Mouse (Mus musculus): ENCODE results near the gene Jarid2. TPM values are rescaled to one million over a fixed set of nuclear protein-coding genes. Genes with fewer than 3 reads are reported as not detected.

The Jarid2 gene
- polyA plus RNA-seq, 1 experiment: 0.74 TPM

- H3K4me1 ChIP-seq (ENCODE audit: control insufficient read depth): peaks cover 5% of the 10 kb centered on the region
- H3K36me3 ChIP-seq (ENCODE audit: control insufficient read depth): no peaks in the 10 kb centered on the region
- H3K27me3 ChIP-seq (ENCODE audit: control insufficient read depth): no peaks in the 10 kb centered on the region
- no peaks in the 10 kb centered on the region for H3K9me3 ChIP-seq (ENCODE audit: control insufficient read depth, low read length)
- no peak overlapping the region for H3K4me3 ChIP-seq (replicated peaks)
- TF ChIP-seq TAL1 (IDR thresholded peaks at IDR 0.05; ENCODE audit: low read length): no peak
These were observed 60.7 kb downstream of the Jarid2 start for GRCm38 (mm10) chr13:44789982-44790381.

DNA sequence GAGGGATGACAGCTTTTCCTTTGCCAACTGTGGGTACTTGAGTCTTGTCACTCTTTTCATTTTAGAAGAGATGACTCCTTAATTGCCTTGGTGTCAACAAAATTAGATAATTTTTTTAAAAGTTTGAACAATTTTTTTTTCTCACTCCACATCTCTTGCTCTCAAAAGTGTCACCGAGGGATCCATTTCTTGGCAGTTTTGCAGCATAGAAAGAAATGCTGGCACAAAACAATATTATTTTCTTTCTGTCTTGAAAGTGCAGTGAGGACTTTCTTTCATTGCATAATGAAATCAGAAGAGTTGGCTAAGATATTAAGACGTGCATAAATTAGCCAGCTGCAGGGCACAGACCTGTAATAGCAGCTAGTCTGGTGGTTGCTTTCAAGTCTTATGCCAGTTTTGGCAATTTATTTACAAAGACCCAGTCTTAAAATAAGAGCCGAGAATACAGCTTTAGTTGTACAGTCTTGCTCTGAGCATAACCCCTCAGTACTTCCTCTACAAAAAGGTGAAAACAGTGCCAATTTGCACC lies 63.2 kb downstream of the Jarid2 start:
- Histone ChIP-seq H3K36me3 (ENCODE audit: control insufficient read depth) (no peaks in the 10 kb centered on the region), H3K27me3 (ENCODE audit: control insufficient read depth) (no peaks in the 10 kb centered on the region), H3K4me1 (ENCODE audit: control insufficient read depth) (peaks cover 7% of the 10 kb centered on the region), H3K4me3 (replicated peaks) (no peak overlapping the region), H3K9me3 (ENCODE audit: control insufficient read depth, low read length) (no peaks in the 10 kb centered on the region)
- TF ChIP-seq GATA1 (IDR thresholded peaks at IDR 0.05; ENCODE audit: low read length) (no peak), TAL1 (IDR thresholded peaks at IDR 0.05; ENCODE audit: low read length) (no peak)

- H3K9me3 ChIP-seq (ENCODE audit: control insufficient read depth, low read length): no peaks in the 10 kb centered on the region
- H3K27me3 ChIP-seq (ENCODE audit: control insufficient read depth): no peaks in the 10 kb centered on the region
- H3K36me3 ChIP-seq (ENCODE audit: control insufficient read depth): no peaks in the 10 kb centered on the region
- no peak overlapping the region for H3K4me3 ChIP-seq (replicated peaks)
- peaks cover 7% of the 10 kb centered on the region for H3K4me1 ChIP-seq (ENCODE audit: control insufficient read depth)
- no peak for TF ChIP-seq GATA1 (IDR thresholded peaks at IDR 0.05; ENCODE audit: low read length)
- TF ChIP-seq TAL1 (IDR thresholded peaks at IDR 0.05; ENCODE audit: low read length): no peak
These were observed 66.6 kb downstream of the Jarid2 start for GRCm38 (mm10) chr13:44795891-44796290.

DNA sequence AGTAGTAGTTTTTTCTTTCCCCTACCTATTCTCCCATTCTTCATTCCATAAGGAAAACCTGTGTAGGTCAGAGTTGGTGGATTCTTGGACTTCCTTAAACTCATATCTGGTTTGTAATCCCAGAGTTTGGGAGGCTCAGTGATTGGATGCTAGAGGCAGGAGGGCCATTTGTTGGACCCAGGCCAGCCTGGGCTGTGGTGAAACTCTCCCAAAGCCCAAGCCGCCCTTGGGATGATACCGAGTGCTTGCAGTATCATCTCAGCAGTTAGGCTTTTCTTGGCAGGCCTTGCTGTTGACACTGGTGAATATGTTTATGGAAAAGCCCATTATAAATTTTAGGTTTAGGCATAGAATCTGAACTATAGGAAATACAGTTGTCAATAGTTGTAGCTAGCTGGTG lies 67.5 kb downstream of the Jarid2 start:
- Histone ChIP-seq H3K36me3 (ENCODE audit: control insufficient read depth) (no peaks in the 10 kb centered on the region), H3K4me1 (ENCODE audit: control insufficient read depth) (peaks cover 7% of the 10 kb centered on the region), H3K4me3 (replicated peaks) (no peak overlapping the region), H3K9me3 (ENCODE audit: control insufficient read depth, low read length) (no peaks in the 10 kb centered on the region), H3K27me3 (ENCODE audit: control insufficient read depth) (no peaks in the 10 kb centered on the region)
- TF ChIP-seq GATA1 (IDR thresholded peaks at IDR 0.05; ENCODE audit: low read length): no peak
- no peak for TF ChIP-seq TAL1 (IDR thresholded peaks at IDR 0.05; ENCODE audit: low read length)

GRCm38 (mm10) chr13:44798280-44798679 lies 69.0 kb downstream of the Jarid2 start:
- no peaks in the 10 kb centered on the region for H3K9me3 ChIP-seq (ENCODE audit: control insufficient read depth, low read length)
- H3K36me3 ChIP-seq (ENCODE audit: control insufficient read depth): no peaks in the 10 kb centered on the region
- H3K27me3 ChIP-seq (ENCODE audit: control insufficient read depth): no peaks in the 10 kb centered on the region
- peaks cover 7% of the 10 kb centered on the region for H3K4me1 ChIP-seq (ENCODE audit: control insufficient read depth)
- no peak overlapping the region for H3K4me3 ChIP-seq (replicated peaks)
- no peak for TF ChIP-seq GATA1 (IDR thresholded peaks at IDR 0.05; ENCODE audit: low read length)
- no peak for TF ChIP-seq TAL1 (IDR thresholded peaks at IDR 0.05; ENCODE audit: low read length)

GRCm38 (mm10) chr13:44799166-44799565 lies 69.9 kb downstream of the Jarid2 start:
- Histone ChIP-seq H3K9me3 (ENCODE audit: control insufficient read depth, low read length) (no peaks in the 10 kb centered on the region), H3K27me3 (ENCODE audit: control insufficient read depth) (no peaks in the 10 kb centered on the region), H3K4me1 (ENCODE audit: control insufficient read depth) (peaks cover 7% of the 10 kb centered on the region), H3K4me3 (replicated peaks) (no peak overlapping the region), H3K36me3 (ENCODE audit: control insufficient read depth) (no peaks in the 10 kb centered on the region)
- TF ChIP-seq TAL1 (IDR thresholded peaks at IDR 0.05; ENCODE audit: low read length) (no peak), GATA1 (IDR thresholded peaks at IDR 0.05; ENCODE audit: low read length) (no peak)

DNA sequence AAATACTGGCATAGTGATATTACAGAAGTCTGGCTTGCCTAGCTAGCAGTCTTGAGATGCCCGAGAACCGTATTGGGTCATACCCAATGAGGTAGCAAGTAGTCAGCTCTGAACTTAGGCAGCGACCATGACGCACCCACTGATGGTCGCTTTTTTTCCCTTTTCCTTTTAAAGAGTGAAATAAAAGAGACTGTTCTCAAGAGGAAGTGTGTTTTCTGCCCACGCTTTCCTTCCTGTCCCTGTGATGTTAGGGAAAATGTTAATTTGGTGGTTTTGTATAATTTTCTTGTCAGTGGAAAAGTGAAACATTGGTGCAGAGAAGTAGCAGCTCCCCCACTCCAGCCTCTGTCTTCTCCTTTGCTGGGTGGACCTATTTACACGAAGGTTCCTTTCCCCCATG lies 70.8 kb downstream of the Jarid2 start:
- H3K4me1 ChIP-seq (ENCODE audit: control insufficient read depth): peaks cover 2% of the 10 kb centered on the region

DNA sequence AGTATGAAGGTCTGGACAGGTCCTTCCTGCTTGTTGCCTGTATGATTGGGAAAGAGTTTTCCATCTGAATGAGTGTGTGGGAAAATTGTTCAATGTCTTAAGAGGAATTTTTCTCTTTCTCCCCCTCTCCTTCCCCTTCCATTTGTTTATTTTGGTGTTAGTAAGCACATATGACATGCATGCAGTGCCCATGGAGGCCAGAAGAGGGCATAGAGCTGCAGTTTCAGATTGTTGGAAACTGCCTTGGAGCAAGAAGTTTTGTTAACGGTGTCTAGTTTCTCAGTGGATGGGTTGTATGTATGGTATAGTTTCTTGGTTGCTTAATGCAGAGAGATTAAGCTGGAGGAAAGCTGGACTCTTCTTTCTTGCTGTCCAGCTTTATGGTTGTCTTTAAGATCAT lies 75.6 kb downstream of the Jarid2 start:
- Histone ChIP-seq H3K27me3 (ENCODE audit: control insufficient read depth) (no peaks in the 10 kb centered on the region), H3K4me3 (replicated peaks) (no peak overlapping the region), H3K4me1 (ENCODE audit: control insufficient read depth) (no peaks in the 10 kb centered on the region; the same call in 1 of the 2 replicates), H3K9me3 (ENCODE audit: control insufficient read depth, low read length) (no peaks in the 10 kb centered on the region), H3K36me3 (ENCODE audit: control insufficient read depth) (no peaks in the 10 kb centered on the region)
- no peak for TF ChIP-seq GATA1 (IDR thresholded peaks at IDR 0.05; ENCODE audit: low read length)

More for the DNA sequence above, 70.8 kb downstream of the Jarid2 start:
- H3K9me3 ChIP-seq (ENCODE audit: control insufficient read depth, low read length): no peaks in the 10 kb centered on the region
- no peaks in the 10 kb centered on the region for H3K36me3 ChIP-seq (ENCODE audit: control insufficient read depth)
- no peaks in the 10 kb centered on the region for H3K27me3 ChIP-seq (ENCODE audit: control insufficient read depth)
- TF ChIP-seq TAL1 (IDR thresholded peaks at IDR 0.05; ENCODE audit: low read length) (no peak), GATA1 (IDR thresholded peaks at IDR 0.05; ENCODE audit: low read length) (no peak)
- H3K4me3 ChIP-seq (replicated peaks): no peak overlapping the region

DNA sequence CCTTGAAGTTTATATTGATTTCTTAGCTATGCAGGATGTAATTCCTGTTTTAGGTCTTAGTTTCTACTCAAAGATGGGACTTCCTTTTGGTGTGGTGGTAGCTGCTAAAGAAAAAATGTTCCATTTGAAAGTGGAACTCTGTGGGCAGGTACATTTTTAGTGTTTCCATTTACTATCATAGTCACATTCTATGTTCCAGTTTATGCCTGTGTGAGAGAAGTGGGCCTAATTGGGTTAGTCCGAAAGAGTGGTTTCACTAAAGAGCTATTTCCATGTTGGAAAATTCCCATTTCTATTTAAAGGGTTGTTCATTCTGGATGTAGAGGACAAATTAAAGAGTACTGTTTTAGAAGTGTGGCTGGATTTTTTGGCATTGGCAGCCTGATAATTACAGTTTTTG lies 79.0 kb downstream of the Jarid2 start:
- H3K36me3 ChIP-seq (ENCODE audit: control insufficient read depth): no peaks in the 10 kb centered on the region
- no peaks in the 10 kb centered on the region; the same call in 1 of the 2 replicates for H3K4me1 ChIP-seq (ENCODE audit: control insufficient read depth)
- H3K27me3 ChIP-seq (ENCODE audit: control insufficient read depth): no peaks in the 10 kb centered on the region
- TF ChIP-seq GATA1 (IDR thresholded peaks at IDR 0.05; ENCODE audit: low read length): no peak
- no peak for TF ChIP-seq TAL1 (IDR thresholded peaks at IDR 0.05; ENCODE audit: low read length)
- H3K4me3 ChIP-seq (replicated peaks): no peak overlapping the region
- H3K9me3 ChIP-seq (ENCODE audit: control insufficient read depth, low read length): no peaks in the 10 kb centered on the region

- no peak for TF ChIP-seq TAL1 (IDR thresholded peaks at IDR 0.05; ENCODE audit: low read length)
- no peak for TF ChIP-seq GATA1 (IDR thresholded peaks at IDR 0.05; ENCODE audit: low read length)
- H3K4me3 ChIP-seq (replicated peaks): no peak overlapping the region
- no peaks in the 10 kb centered on the region for H3K27me3 ChIP-seq (ENCODE audit: control insufficient read depth)
- H3K36me3 ChIP-seq (ENCODE audit: control insufficient read depth): no peaks in the 10 kb centered on the region
- no peaks in the 10 kb centered on the region; the same call in 1 of the 2 replicates for H3K4me1 ChIP-seq (ENCODE audit: control insufficient read depth)
- no peaks in the 10 kb centered on the region for H3K9me3 ChIP-seq (ENCODE audit: control insufficient read depth, low read length)
These were observed 81.7 kb downstream of the Jarid2 start for GRCm38 (mm10) chr13:44811021-44811420.

Data from erythroblast, embryonic 14.5 days (primary cell).